Mouse (Mus musculus): ENCODE measurements around the gene Hist1h3d. TPM values are rescaled to one million over a fixed set of nuclear protein-coding genes. Genes with fewer than 3 reads are reported as not detected.

The Hist1h3d gene
- total RNA-seq (2023), result 10 to 100 TPM; 24.7 to 26.8 TPM

DNA sequence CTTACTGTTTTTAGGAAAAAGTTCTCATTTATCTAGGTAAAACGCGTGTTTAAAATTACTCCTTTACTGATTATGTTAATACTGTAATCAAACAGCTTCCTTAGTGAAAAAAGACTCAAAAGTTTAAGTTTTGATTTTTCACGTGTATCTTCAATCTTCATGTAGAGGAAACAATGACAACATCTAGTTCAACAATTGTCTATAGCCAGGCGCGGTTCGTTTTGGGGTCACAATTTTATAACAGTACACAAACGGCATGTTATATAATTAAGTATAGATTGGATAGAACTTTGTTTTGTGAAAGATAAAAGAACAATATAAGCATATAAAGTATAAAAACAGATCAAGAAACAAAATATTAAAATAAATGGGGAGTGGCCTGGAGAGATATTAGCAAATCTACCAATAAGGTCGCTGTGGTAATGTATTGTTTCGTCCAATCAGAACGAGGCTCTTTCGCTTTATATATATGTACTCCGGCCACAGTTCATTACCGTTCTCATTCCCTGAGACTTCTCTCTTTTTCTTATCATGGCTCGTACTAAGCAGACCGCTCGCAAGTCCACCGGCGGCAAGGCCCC lies at the start of gene Hist1h3d:
Hist1h3d (plus strand) TSS at position 493 of the 581 bp plus-strand sequence.

DNA sequence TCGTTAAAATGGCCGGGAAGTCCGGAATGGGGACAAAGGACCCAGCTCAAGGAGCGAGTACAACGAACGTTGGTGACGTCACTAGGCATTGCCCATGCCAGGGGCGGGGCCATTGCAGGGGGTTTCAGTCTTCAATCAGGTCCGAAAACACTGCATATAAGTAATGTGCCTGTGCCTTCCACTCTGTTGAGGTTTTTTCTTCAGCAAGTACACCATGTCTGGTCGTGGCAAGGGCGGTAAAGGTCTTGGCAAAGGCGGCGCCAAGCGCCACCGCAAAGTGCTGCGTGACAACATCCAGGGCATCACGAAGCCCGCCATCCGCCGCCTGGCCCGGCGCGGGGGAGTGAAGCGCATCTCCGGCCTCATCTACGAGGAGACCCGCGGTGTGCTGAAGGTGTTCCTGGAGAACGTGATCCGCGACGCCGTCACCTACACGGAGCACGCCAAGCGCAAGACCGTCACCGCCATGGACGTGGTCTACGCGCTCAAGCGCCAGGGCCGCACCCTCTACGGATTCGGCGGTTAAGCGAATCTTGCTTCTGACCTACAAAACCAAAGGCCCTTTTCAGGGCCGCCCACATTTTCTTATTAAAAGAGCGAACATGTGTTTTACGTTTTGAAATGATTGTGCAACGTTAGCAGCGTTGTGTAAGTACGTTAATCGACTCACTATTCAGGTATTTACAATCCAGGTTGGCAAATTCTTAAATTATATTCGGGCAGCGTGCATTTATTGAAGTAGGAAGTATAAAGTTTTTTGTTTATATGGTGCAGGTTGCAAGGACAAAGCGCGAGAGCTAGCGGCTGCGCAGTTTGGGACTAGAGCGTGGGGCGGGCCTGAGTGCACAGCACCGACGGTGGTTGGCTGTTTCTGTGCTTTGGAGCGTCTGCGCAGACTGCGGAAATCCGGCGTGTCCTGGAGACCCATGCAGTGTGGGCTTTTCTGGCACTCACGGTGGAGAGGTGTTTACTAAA lies 44.4 kb upstream of the Hist1h3d start, which contains the start of gene Hist1h4h:
Hist1h4h (plus strand) TSS at position 150 of the 975 bp plus-strand sequence.

GRCm38 (mm10) chr13:23533560-23534367 lies 41.8 kb upstream of the Hist1h3d start, which contains the start of gene Hist1h2af:
Hist1h2af (plus strand) TSS chr13:23533906.

GRCm38 (mm10) chr13:23535137-23536075 lies 40.2 kb upstream of the Hist1h3d start, which contains the start of gene Hist1h3g:
Hist1h3g (plus strand) TSS chr13:23535422.

GRCm38 (mm10) chr13:23542999-23543607 lies 32.5 kb upstream of the Hist1h3d start, which contains the start of gene Hist1h2bh:
Hist1h2bh (minus strand) TSS chr13:23543392.

DNA sequence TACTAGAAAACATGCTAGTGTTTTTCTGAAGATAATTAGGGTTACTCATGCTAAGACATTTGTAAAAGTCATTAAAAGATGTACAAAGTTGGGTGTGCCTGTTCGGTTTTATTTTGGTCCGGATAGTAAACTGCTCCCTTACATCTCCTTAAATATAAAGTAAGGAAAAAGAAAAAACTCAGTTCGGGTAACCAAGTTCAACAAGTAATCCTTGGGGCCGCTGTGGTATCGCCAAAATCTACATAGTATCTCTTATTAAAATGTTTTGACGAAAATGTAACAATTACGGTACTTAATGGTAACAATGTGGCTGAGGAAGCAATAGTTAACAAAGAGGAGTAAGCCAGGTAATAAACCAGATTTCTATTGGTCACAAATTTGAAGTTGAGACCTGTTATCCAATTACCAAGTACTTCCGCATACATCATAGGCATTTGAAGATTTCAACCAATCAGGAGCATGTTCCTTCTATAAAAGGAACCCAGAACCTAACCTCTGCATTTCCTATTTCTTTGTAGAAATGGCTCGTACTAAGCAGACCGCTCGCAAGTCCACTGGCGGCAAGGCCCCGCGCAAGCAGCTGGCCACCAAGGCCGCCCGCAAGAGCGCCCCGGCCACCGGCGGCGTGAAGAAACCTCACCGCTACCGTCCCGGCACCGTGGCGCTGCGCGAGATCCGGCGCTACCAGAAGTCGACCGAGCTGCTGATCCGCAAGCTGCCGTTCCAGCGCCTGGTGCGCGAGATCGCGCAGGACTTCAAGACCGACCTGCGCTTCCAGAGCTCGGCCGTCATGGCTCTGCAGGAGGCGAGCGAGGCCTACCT lies 31.4 kb upstream of the Hist1h3d start, which contains the start of gene Hist1h3f:
Hist1h3f (plus strand) TSS at position 88 of the 822 bp plus-strand sequence.

GRCm38 (mm10) chr13:23551146-23551834 lies 24.3 kb upstream of the Hist1h3d start, which contains the start of gene Hist1h4f:
Hist1h4f (minus strand) TSS chr13:23551648.

DNA sequence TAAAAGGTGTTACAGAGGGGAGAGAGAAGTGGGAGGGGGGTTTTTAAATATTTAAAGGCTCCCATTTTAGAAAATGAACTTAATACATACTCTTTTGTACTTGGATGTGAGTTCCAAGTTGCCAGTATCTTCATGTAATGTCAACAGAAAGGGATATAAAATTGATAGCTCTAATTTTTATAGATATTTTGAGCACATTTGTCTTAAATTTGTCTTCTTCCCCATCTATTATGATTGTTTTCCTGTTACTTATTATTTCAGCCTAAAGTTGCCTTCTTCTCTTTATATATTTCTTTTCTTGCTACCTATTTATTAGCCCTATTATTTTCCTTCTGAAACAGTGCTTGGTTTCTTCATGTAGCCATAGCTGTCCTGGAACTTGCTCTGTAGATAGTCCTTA lies 22.6 kb upstream of the Hist1h3d start, which contains the start of gene Hist1h1d:
Hist1h1d (plus strand) TSS at position 301 of the 400 bp plus-strand sequence.

GRCm38 (mm10) chr13:23561883-23562659 lies 13.5 kb upstream of the Hist1h3d start, which contains the start of gene Hist1h3e:
Hist1h3e (minus strand) TSS chr13:23562369.

GRCm38 (mm10) chr13:23571022-23571503 lies 4.5 kb upstream of the Hist1h3d start, which contains the start of the genes Hist1h2ae and Hist1h2bg:
Hist1h2ae (minus strand) TSS chr13:23571220.
Hist1h2bg (plus strand) TSS chr13:23571396.

DNA sequence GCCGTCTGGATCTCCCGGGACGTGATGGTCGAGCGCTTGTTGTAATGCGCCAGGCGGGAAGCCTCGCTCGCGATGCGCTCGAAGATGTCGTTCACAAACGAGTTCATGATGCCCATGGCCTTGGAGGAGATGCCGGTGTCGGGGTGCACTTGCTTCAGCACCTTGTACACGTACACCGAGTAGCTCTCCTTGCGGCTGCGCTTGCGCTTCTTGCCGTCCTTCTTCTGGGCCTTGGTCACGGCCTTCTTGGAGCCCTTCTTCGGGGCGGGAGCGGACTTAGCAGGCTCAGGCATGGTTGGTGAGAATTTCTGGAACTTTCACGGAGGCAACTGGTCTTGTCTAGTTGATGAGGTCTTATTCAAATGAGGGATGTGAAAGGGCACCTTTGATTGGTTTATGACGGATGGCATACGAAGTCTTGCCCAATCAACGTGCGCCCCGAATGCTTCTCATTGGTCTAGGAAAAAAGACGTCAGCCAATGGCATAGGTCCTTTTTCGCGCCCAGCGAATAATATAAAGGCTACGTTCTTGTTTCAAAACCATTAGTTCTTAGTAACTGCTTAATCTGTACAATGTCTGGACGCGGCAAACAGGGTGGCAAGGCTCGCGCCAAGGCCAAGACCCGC lies 1.6 kb upstream of the Hist1h3d start, which contains the start of the genes Hist1h2bf and Hist1h2ad:
Hist1h2bf (minus strand) TSS at position 299 of the 627 bp plus-strand sequence.
Hist1h2ad (plus strand) TSS at position 484 of the 627 bp plus-strand sequence.

GRCm38 (mm10) chr13:23581408-23582218 lies 6.0 kb downstream of the Hist1h3d start, which contains the start of gene Hist1h4d:
Hist1h4d (plus strand) TSS chr13:23581598.

GRCm38 (mm10) chr13:23620733-23621531 lies 45.4 kb downstream of the Hist1h3d start, which contains the start of gene Hist1h2be:
Hist1h2be (minus strand) TSS chr13:23621124.

DNA sequence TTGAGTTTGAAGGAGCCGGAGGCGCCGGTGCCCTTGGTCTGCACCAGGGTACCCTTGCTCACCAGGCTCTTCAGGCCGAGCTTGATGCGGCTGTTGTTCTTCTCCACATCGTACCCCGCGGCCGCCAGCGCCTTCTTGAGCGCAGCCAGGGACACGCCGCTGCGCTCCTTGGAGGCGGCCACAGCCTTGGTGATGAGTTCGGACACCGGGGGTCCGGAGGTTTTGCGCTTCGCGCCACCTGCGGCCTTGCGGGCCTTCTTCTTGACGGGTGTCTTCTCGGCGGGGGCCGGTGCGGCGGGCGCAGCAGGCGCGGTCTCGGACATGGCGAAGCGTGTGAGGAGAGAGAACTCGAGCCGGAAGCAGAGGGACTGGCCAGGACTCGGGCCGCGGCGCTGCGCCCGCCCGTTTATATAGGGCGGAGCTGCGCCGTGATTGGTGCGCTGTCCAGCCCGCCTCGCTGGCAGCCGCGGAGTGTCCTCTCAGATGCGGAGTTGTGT lies 46.7 kb downstream of the Hist1h3d start, which contains the start of gene Hist1h1e:
Hist1h1e (minus strand) TSS at position 384 of the 497 bp plus-strand sequence.

Measured in monocyte, adult 59 days (primary cell).